Mouse (Mus musculus) thymus, adult 2 months (tissue): ENCODE data around the gene Spocd1. TPM values are rescaled to one million over a fixed set of nuclear protein-coding genes. Genes with fewer than 3 reads are reported as not detected.

Experiments used
- DNase-seq: peaks from one replicate; pipeline ENCODE4 v3.0.0; 2021
- H3K27ac ChIP-seq: fragments of 200-500 bp; 2 replicates; pipeline ENCODE4 v1.5.1; 2012; ENCODE audit warnings: low read length, control low read depth; ENCODE audit not compliant: control insufficient read depth, insufficient read depth
- H3K27me3 ChIP-seq: fragments of 200-500 bp; 2 replicates; pipeline ENCODE4 v1.6.1; 2012; ENCODE audit warnings: mild to moderate bottlenecking, low read length, moderate library complexity, mixed read lengths; ENCODE audit not compliant: control insufficient read depth, insufficient read depth
- H3K36me3 ChIP-seq: fragments of 200-500 bp; 2 replicates; pipeline ENCODE4 v1.6.1; 2012; ENCODE audit warnings: mild to moderate bottlenecking, low read length, moderate library complexity; ENCODE audit not compliant: control insufficient read depth, insufficient read depth
- H3K4me1 ChIP-seq: fragments of 200-500 bp; replicated peaks from 2 replicates; pipeline ENCODE4 v1.6.1; 2012; ENCODE audit warnings: low read length; ENCODE audit not compliant: control insufficient read depth, insufficient read depth
- H3K4me3 ChIP-seq: fragments of 200-500 bp; 2 replicates; pipeline ENCODE4 v1.5.1; 2012; ENCODE audit warnings: mild to moderate bottlenecking, low read length, control low read depth, moderate library complexity; ENCODE audit not compliant: control insufficient read depth, insufficient read depth
- CTCF ChIP-seq: fragments of 200-500 bp; IDR thresholded peaks from 2 replicates; pipeline ENCODE4 v1.5.1; 2012; ENCODE audit warnings: mild to moderate bottlenecking, control low read depth, low read length, moderate library complexity, borderline replicate concordance; ENCODE audit not compliant: control insufficient read depth, poor library complexity, insufficient read depth; ENCODE audit errors: extremely low read depth
- POLR2A ChIP-seq: fragments of 200-500 bp; IDR thresholded peaks from 2 replicates; pipeline ENCODE4 v1.6.1; 2012; ENCODE audit warnings: mild to moderate bottlenecking, low read length, control low read depth, moderate library complexity; ENCODE audit not compliant: control insufficient read depth, poor library complexity, insufficient read depth; ENCODE audit errors: extremely low read depth
- WGBS: fragments of 180-500 bp; shearing (Covaris S2); methylation state at CpG from one replicate; pipeline ENCODE4 v1.1.7; 2018; 5-methylcytosine and 5-hydroxymethylcytosine counted together
- polyA plus RNA-seq: library from polyadenylated mRNA; depleted of rRNA; stranded (reverse); fragments of >200 nt; gene quantifications from 2 replicates; pipeline ENCODE4 v1.2.3, GENCODE M21; 2012; rRNA removed

Spocd1 gene
- polyA plus RNA-seq, 1 experiment, result 0.11 TPM

DNA sequence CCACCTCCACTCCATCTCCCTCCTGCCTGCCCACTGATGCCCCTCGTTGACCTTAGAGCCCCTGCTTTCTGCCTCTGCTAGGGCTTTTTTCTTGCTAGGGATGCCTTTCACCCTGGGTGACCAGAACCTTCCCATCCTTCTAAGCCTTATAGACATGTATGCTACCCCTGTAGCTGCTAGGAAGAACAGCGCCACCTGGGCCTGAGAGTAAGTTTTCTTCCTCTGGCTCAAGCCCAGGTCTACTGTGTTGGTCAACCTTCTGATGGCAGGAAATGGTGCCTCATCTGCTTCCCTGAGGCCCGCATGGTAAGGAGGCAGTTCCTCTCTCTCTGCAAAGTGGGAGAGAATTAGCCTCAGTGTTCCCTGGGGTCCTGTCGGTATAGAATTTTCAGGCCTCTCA lies 67.0 kb downstream of the Spocd1 start:
- DNase-seq, result no peak
- 73% methylated on average over 4 of the region's 4 CpGs for WGBS
- Histone ChIP-seq H3K27me3 (peaks cover 2% of the 10 kb centered on the region; the same call in 1 of the 2 replicates), H3K4me3 (no peak overlapping the region), H3K27ac (no peak overlapping the region), H3K36me3 (no peaks in the 10 kb centered on the region), H3K4me1 (no peaks in the 10 kb centered on the region)
- no peak for TF ChIP-seq POLR2A
- no peak for TF ChIP-seq CTCF

GRCm38 (mm10) chr4:129998124-129998523 lies 69.1 kb downstream of the Spocd1 start:
- no peaks in the 10 kb centered on the region for H3K36me3 ChIP-seq
- H3K4me1 ChIP-seq, result 0 out of 2 replicates have a peak, but pooled peaks cover 2% of the 10 kb centered on the region
- no peak overlapping the region for H3K4me3 ChIP-seq
- peaks cover 2% of the 10 kb centered on the region; the same call in 1 of the 2 replicates for H3K27me3 ChIP-seq
- no peak for DNase-seq
- WGBS, result 70% methylated on average over 11 of the region's 11 CpGs
- H3K27ac ChIP-seq, result no peak overlapping the region
- TF ChIP-seq CTCF, result no peak
- TF ChIP-seq POLR2A, result no peak

DNA sequence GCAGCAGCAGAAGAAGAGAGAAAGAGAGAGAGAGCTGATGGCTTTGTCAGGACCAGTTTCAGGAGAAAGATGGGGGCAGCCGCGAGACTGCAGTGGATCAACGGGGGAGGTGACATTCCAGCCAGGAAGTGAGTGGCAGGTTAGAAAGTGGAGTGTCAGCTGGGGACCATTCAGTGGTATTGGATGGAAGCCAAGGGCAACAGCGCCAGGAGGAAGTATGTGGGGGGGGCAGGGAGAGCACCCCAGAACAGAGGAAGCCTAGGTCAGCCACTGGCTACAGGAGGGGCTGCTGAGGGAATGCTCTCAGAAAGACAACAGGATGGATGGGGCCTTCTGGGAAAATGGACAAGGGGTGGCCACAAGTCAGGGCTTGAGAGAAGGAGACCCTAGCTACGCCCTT lies 72.7 kb downstream of the Spocd1 start:
- no peak overlapping the region for H3K4me3 ChIP-seq
- H3K27ac ChIP-seq, result no peak overlapping the region
- peaks cover 2% of the 10 kb centered on the region; the same call in 1 of the 2 replicates for H3K27me3 ChIP-seq
- no peaks in the 10 kb centered on the region for H3K36me3 ChIP-seq
- WGBS, result 23% methylated on average over 5 of the region's 5 CpGs
- DNase-seq, result no peak
- TF ChIP-seq POLR2A, result no peak
- TF ChIP-seq CTCF, result no peak
- peaks cover 6% of the 10 kb centered on the region for H3K4me1 ChIP-seq

DNA sequence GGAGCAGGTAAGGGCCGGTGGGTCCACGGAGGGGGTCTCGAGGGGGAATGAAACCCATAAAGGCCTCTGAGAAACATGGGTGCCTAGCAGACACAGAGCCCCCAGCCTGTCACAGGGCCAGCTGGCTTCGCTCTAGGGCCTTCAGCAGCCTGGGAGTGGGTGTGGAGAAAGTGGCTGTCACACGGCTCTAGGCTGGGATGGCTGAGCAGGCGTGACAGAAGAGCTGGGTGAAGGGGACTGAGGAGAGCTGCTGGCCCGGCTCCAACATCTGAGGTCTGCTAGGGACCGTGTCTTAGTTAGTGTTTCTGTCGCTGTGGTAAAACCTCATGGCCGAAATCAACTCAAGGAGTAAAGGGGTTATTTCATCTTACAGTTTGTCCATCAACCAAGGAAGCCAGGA lies 73.1 kb downstream of the Spocd1 start:
- 59% methylated on average over 10 of the region's 10 CpGs for WGBS
- Histone ChIP-seq H3K27me3 (peaks cover 2% of the 10 kb centered on the region; the same call in 1 of the 2 replicates), H3K4me1 (peaks cover 8% of the 10 kb centered on the region), H3K4me3 (no peak overlapping the region), H3K36me3 (no peaks in the 10 kb centered on the region), H3K27ac (no peak overlapping the region)
- no peak for TF ChIP-seq POLR2A
- TF ChIP-seq CTCF, result no peak
- no peak for DNase-seq

DNA sequence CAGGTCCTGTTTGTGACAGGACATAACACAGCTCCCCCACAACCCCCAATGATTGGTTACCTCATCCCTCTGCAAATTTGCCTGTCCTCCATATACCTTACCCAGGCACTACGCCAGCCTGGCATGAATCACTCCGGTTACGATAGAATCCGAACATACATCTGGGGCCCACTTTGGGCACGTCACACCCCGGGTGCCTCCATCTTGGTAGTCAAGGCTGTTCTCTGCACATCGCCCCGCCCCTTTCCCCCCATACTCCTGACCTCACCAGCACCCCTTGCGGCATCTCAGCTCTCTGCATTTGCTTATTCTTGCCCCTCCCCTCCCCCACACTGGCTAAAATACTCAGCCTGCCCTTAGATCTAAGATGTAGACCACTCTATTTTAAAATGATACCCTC lies 76.5 kb downstream of the Spocd1 start:
- H3K27ac ChIP-seq, result no peak overlapping the region
- H3K4me1 ChIP-seq, result peaks cover 8% of the 10 kb centered on the region
- H3K27me3 ChIP-seq, result no peaks in the 10 kb centered on the region; the same call in 1 of the 2 replicates
- TF ChIP-seq CTCF (no peak), POLR2A (no peak)
- 85% methylated on average over 9 of the region's 9 CpGs for WGBS
- DNase-seq, result no peak
- H3K36me3 ChIP-seq, result no peaks in the 10 kb centered on the region
- H3K4me3 ChIP-seq, result no peak overlapping the region

GRCm38 (mm10) chr4:130006533-130006932 lies 77.5 kb downstream of the Spocd1 start:
- no peak overlapping the region for H3K27ac ChIP-seq
- H3K4me3 ChIP-seq, result no peak overlapping the region
- H3K36me3 ChIP-seq, result no peaks in the 10 kb centered on the region
- TF ChIP-seq CTCF (no peak), POLR2A (no peak)
- no peaks in the 10 kb centered on the region; the same call in 1 of the 2 replicates for H3K27me3 ChIP-seq
- DNase-seq, result no peak
- H3K4me1 ChIP-seq, result peaks cover 8% of the 10 kb centered on the region
- WGBS, result 17% methylated on average over 25 of the region's 25 CpGs

Other genes starting within 250 kb of the Spocd1 start
- 68.1 and 69.6 TPM in 2 replicates for gene Tmem39b, start 232.4 kb upstream of the Spocd1 start, polyA plus RNA-seq
- 126 and 209 TPM in 2 replicates for gene Khdrbs1, start 186.9 kb upstream of the Spocd1 start, polyA plus RNA-seq
- gene Ptp4a2, start 118.0 kb upstream of the Spocd1 start, polyA plus RNA-seq, result 59.5 and 71.6 TPM in 2 replicates
- gene Adgrb2, start 55.6 kb downstream of the Spocd1 start, polyA plus RNA-seq, result 5.8 and 6.7 TPM in 2 replicates
- 2.6 and 4.4 TPM in 2 replicates for gene Col16a1, start 118.6 kb downstream of the Spocd1 start, polyA plus RNA-seq
- 103 and 105 TPM in 2 replicates for gene Pef1, start 173.3 kb downstream of the Spocd1 start, polyA plus RNA-seq
- gene Hcrtr1, start 210.1 kb downstream of the Spocd1 start, polyA plus RNA-seq, result 0.30 and 1.1 TPM in 2 replicates
- 32.7 and 40.3 TPM in 2 replicates for gene Tinagl1, start 245.9 kb downstream of the Spocd1 start, polyA plus RNA-seq